Mouse (Mus musculus) C2C12 (cell line): Measurements from ENCODE around the gene Prdm10. TPM values are rescaled to one million over a fixed set of nuclear protein-coding genes. Genes with fewer than 3 reads are reported as not detected.

Experiments
- H3K27me3 ChIP-seq: one replicate; pipeline ENCODE4 v1.6.1; 2011; ENCODE audit not compliant: control insufficient read depth, insufficient read depth, insufficient read length
- H3K36me3 ChIP-seq: one replicate; pipeline ENCODE4 v1.6.1; 2011; ENCODE audit not compliant: control insufficient read depth, insufficient read depth
- H3K4me3 ChIP-seq: one replicate; pipeline ENCODE4 v1.5.1; 2011; ENCODE audit warnings: mild to moderate bottlenecking, control low read depth; ENCODE audit not compliant: poor library complexity, insufficient read depth, severe bottlenecking
- H3K79me2 ChIP-seq: one replicate; pipeline ENCODE4 v1.6.1; 2011; ENCODE audit not compliant: control insufficient read depth, insufficient read depth
- H3K79me3 ChIP-seq: one replicate; pipeline ENCODE4 v1.6.1; 2011; ENCODE audit warnings: low read depth, control low read depth
- H3ac ChIP-seq: one replicate; pipeline ENCODE3; 2011; ENCODE audit warnings: low read depth; ENCODE audit not compliant: control insufficient read depth, insufficient read length
- CEBPB ChIP-seq: IDR thresholded peaks from one replicate; pipeline ENCODE4 v1.6.1; 2011; ENCODE audit warnings: low read depth, mild to moderate bottlenecking, control low read depth, moderate library complexity
- CTCF ChIP-seq: IDR thresholded peaks from one replicate; pipeline ENCODE4 v1.5.1; 2011; ENCODE audit not compliant: control insufficient read depth, insufficient read depth, insufficient read length
- FOSL1 ChIP-seq: IDR thresholded peaks from one replicate; pipeline ENCODE4 v1.8.0; 2011; ENCODE audit warnings: mild to moderate bottlenecking, low read length; ENCODE audit not compliant: poor library complexity, insufficient read depth, severe bottlenecking
- MAX ChIP-seq: IDR thresholded peaks from one replicate; pipeline ENCODE4 v1.6.1; 2011; ENCODE audit warnings: mild to moderate bottlenecking, control low read depth
- MYOD1 ChIP-seq: IDR thresholded peaks from one replicate; pipeline ENCODE4 v1.6.1; 2011; ENCODE audit warnings: low read depth; ENCODE audit not compliant: control insufficient read depth, insufficient read length
- MYOG ChIP-seq: IDR thresholded peaks from one replicate; pipeline ENCODE4 v1.6.1; 2011; ENCODE audit not compliant: control insufficient read depth, insufficient read length; ENCODE audit errors: extremely low read depth
- USF1 ChIP-seq: IDR thresholded peaks from one replicate; pipeline ENCODE4 v1.6.1; 2011; ENCODE audit warnings: low read depth, mild to moderate bottlenecking, control low read depth, moderate library complexity
- polyA plus RNA-seq: library from polyadenylated mRNA; unstranded; fragments of >200 nt; fragmentation: generic; extraction: Trizol; gene quantifications from one replicate; pipeline ENCODE4 v1.2.1, GENCODE M21; 2012; ENCODE audit warnings: missing spikeins

The Prdm10 gene
- polyA plus RNA-seq, 1 experiment, result 2.5 TPM

GRCm38 (mm10) chr9:31258237-31258636 is 22.1 kb upstream of the Prdm10 start:
- no peaks in the 10 kb centered on the region for H3K36me3 ChIP-seq
- H3K27me3 ChIP-seq, result no peaks in the 10 kb centered on the region
- TF ChIP-seq CEBPB (no peak), USF1 (no peak), FOSL1 (no peak), CTCF (no peak), MYOG (no peak), MAX (no peak), MYOD1 (no peak)
- H3ac ChIP-seq, result no peak overlapping the region
- H3K79me3 ChIP-seq, result no peaks in the 10 kb centered on the region
- no peak overlapping the region for H3K4me3 ChIP-seq
- H3K79me2 ChIP-seq, result no peaks in the 10 kb centered on the region

DNA sequence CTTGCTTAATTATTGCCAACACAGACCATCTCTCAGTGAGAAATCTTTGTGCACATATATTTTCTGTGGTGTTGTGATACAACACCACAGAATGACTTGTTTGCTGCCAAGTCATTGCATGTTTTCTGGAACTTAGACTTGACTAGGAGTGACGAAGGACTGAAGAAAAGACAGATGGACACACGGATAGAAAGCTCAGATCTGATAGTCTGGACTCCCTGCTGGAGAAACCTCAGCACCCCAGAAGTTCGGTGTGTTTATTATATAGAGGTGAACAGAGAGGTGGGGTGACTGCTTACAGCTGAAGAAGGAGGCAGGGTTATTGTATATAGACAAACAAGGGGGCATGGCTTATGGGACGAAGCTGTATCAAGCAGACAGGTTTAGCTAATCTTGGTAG is 20.1 kb upstream of the Prdm10 start:
- Histone ChIP-seq H3K79me2 (no peaks in the 10 kb centered on the region), H3K4me3 (no peak overlapping the region)

GRCm38 (mm10) chr9:31262226-31263105 is 17.9 kb upstream of the Prdm10 start:
- Histone ChIP-seq H3ac (no peak overlapping the region), H3K79me2 (no peaks in the 10 kb centered on the region), H3K27me3 (no peaks in the 10 kb centered on the region), H3K79me3 (no peaks in the 10 kb centered on the region), H3K4me3 (no peak overlapping the region), H3K36me3 (no peaks in the 10 kb centered on the region)
- TF ChIP-seq USF1, result no peak
- no peak for TF ChIP-seq CEBPB
- no peak for TF ChIP-seq MYOG
- TF ChIP-seq CTCF, result no peak
- TF ChIP-seq MAX, result no peak
- no peak for TF ChIP-seq FOSL1
- TF ChIP-seq MYOD1, result no peak

More for the DNA sequence above, 20.1 kb upstream of the Prdm10 start:
- Histone ChIP-seq H3ac (no peak overlapping the region), H3K36me3 (no peaks in the 10 kb centered on the region), H3K27me3 (no peaks in the 10 kb centered on the region), H3K79me3 (no peaks in the 10 kb centered on the region)
- TF ChIP-seq MYOD1 (no peak), CEBPB (no peak), USF1 (no peak), CTCF (no peak), FOSL1 (no peak), MAX (no peak), MYOG (no peak)

- no peak for TF ChIP-seq MYOG
- no peak for TF ChIP-seq MAX
- no peak for TF ChIP-seq CEBPB
- no peak for TF ChIP-seq USF1
- TF ChIP-seq MYOD1, result no peak
- TF ChIP-seq FOSL1, result no peak
- no peak for TF ChIP-seq CTCF
- Histone ChIP-seq H3K36me3 (no peaks in the 10 kb centered on the region), H3K79me3 (no peaks in the 10 kb centered on the region), H3K4me3 (no peak overlapping the region), H3ac (no peak overlapping the region), H3K27me3 (no peaks in the 10 kb centered on the region), H3K79me2 (no peaks in the 10 kb centered on the region)
These were observed 14.2 kb upstream of the Prdm10 start for GRCm38 (mm10) chr9:31266013-31266659.

GRCm38 (mm10) chr9:31271221-31272015 is 8.9 kb upstream of the Prdm10 start:
- no peak overlapping the region for H3ac ChIP-seq
- H3K4me3 ChIP-seq, result no peak overlapping the region
- H3K79me3 ChIP-seq, result no peaks in the 10 kb centered on the region
- no peaks in the 10 kb centered on the region for H3K36me3 ChIP-seq
- H3K79me2 ChIP-seq, result no peaks in the 10 kb centered on the region
- no peaks in the 10 kb centered on the region for H3K27me3 ChIP-seq
- TF ChIP-seq MAX (no peak), CTCF (no peak)
